Mouse (Mus musculus) gastrocnemius, postnatal 10 days (tissue): ENCODE results near the gene Sik3. TPM values are rescaled to one million over a fixed set of nuclear protein-coding genes. Genes with fewer than 3 reads are reported as not detected.

Experiments
- total RNA-seq, 2 experiments: library from RNA; stranded (reverse); gene quantifications; 2 replicates each; pipeline ENCODE4 v1.2.3; 2021

Sik3 gene
- total RNA-seq, 2 experiments from 2014 or later, result 52.7 to 52.9 TPM

Other genes starting within 250 kb of the Sik3 start
- gene Cep164, start 184.1 kb upstream of the Sik3 start, total RNA-seq, result 1 to 10 TPM; 3.3 to 7.2 TPM
- 10 to 100 TPM; 41.8 to 43.4 TPM for gene Bace1, start 174.2 kb upstream of the Sik3 start, total RNA-seq
- gene Pcsk7, start 106.3 kb upstream of the Sik3 start, total RNA-seq, result 10 to 100 TPM; 13.3 to 17.3 TPM
- gene Rnf214, start 105.9 kb upstream of the Sik3 start, total RNA-seq, result 10 to 100 TPM; 26.8 to 31.6 TPM
- 10 to 100 TPM; 53.6 to 64.6 TPM for gene Tagln, start 76.8 kb upstream of the Sik3 start, total RNA-seq
- 10 to 100 TPM; 57.8 to 58.2 TPM for gene Sidt2, start 57.6 kb upstream of the Sik3 start, total RNA-seq
- gene Pafah1b2, start 130 bp upstream of the Sik3 start, total RNA-seq, result 10 to 100 TPM; 62.5 to 73.1 TPM
- gene Apoa1, start 215.8 kb downstream of the Sik3 start, total RNA-seq, result 1 to 10 TPM in 1 of 2 experiments, under 1 TPM in 1; 0.47 to 8.2 TPM
- gene Apoc3, start 222.8 kb downstream of the Sik3 start, total RNA-seq, result not detected
- not detected for gene Apoa4, start 227.9 kb downstream of the Sik3 start, total RNA-seq